Mouse (Mus musculus) heart, adult 2 months (tissue): Measurements from ENCODE around the gene Gm20388. TPM values are rescaled to one million over a fixed set of nuclear protein-coding genes. Genes with fewer than 3 reads are reported as not detected.

Experiments
- DNase-seq, 2 experiments: peaks; one replicate each; pipeline ENCODE4 v3.0.0; 2021
- H3K27ac ChIP-seq: fragments of 200-600 bp; 2 replicates; pipeline ENCODE4 v1.8.1; 2022
- H3K27me3 ChIP-seq: fragments of 200-500 bp; 2 replicates; pipeline ENCODE4 v1.6.1; 2012; ENCODE audit warnings: mild to moderate bottlenecking, low read length, inconsistent platforms, mixed read lengths; ENCODE audit not compliant: control insufficient read depth, insufficient read depth
- H3K36me3 ChIP-seq: fragments of 200-500 bp; 2 replicates; pipeline ENCODE4 v1.6.1; 2012; ENCODE audit warnings: low read length, inconsistent platforms; ENCODE audit not compliant: control insufficient read depth, insufficient read depth
- H3K4me1 ChIP-seq: fragments of 200-500 bp; 2 replicates; pipeline ENCODE4 v1.6.1; 2011; ENCODE audit warnings: low read length; ENCODE audit not compliant: control insufficient read depth, insufficient read depth
- H3K4me3 ChIP-seq: fragments of 200-600 bp; 2 replicates; pipeline ENCODE4 v1.8.1; 2022
- H3K79me2 ChIP-seq: fragments of 200-500 bp; replicated peaks from 2 replicates; pipeline ENCODE4 v1.6.1; 2012; ENCODE audit warnings: mild to moderate bottlenecking, inconsistent platforms, low read length, moderate library complexity, mixed read lengths; ENCODE audit not compliant: control insufficient read depth, insufficient read depth
- H3K9ac ChIP-seq: fragments of 200-500 bp; 2 replicates; pipeline ENCODE4 v1.6.1; 2012; ENCODE audit warnings: low read depth, mild to moderate bottlenecking, control low read depth, inconsistent platforms, low read length, mixed read lengths
- CTCF ChIP-seq: fragments of 200-600 bp; IDR thresholded peaks from 2 replicates; pipeline ENCODE4 v1.8.1; 2022; ENCODE audit warnings: antibody characterized with exemption, mild to moderate bottlenecking, moderate library complexity
- EP300 ChIP-seq: fragments of 200-500 bp; IDR thresholded peaks from 2 replicates; pipeline ENCODE4 v1.6.1; 2011; ENCODE audit warnings: low read depth, low read length, control low read depth; ENCODE audit not compliant: insufficient read depth
- POLR2A ChIP-seq: fragments of 200-500 bp; IDR thresholded peaks from 2 replicates; pipeline ENCODE4 v1.6.1; 2011; ENCODE audit warnings: mild to moderate bottlenecking, low read depth, low read length, control low read depth; ENCODE audit not compliant: insufficient read depth
- WGBS: fragments of 180-500 bp; shearing (Covaris S2); methylation state at CpG from one replicate; pipeline ENCODE4 v1.1.7; 2018; 5-methylcytosine and 5-hydroxymethylcytosine counted together
- intact Hi-C: fragments of 180-260 bp; cut with DNase I; formaldehyde crosslinking; loops from one replicate; pipeline ENCODE4 v1.15.1; 2025
- polyA plus RNA-seq: library from polyadenylated mRNA; depleted of rRNA; stranded (reverse); fragments of >200 nt; gene quantifications from 2 replicates; pipeline ENCODE4 v1.2.3, GENCODE M21; 2012
- total RNA-seq, 2 experiments: library from RNA; stranded (reverse); gene quantifications; 2 replicates each; pipeline ENCODE4 v1.2.3; 2021

The Gm20388 gene
- total and polyA plus RNA-seq, 3 experiments, result 1.8 to 32.3 TPM; not detected in 1

- TF ChIP-seq EP300, result no peak
- 91% methylated on average over 14 of the region's 14 CpGs for WGBS
- H3K27me3 ChIP-seq, result no peaks in the 10 kb centered on the region
- H3K4me3 ChIP-seq, result no peak overlapping the region
- H3K27ac ChIP-seq, result no peak overlapping the region
- H3K4me1 ChIP-seq, result peaks cover 15% of the 10 kb centered on the region
- no peaks in the 10 kb centered on the region for H3K79me2 ChIP-seq
- no peak overlapping the region for H3K9ac ChIP-seq
- no peak for DNase-seq
- intact Hi-C loops, result no loop called here
- H3K36me3 ChIP-seq, result no peaks in the 10 kb centered on the region
These were observed 2808.3 kb downstream of the Gm20388 start for GRCm38 (mm10) chr8:122718711-122719499.

DNA sequence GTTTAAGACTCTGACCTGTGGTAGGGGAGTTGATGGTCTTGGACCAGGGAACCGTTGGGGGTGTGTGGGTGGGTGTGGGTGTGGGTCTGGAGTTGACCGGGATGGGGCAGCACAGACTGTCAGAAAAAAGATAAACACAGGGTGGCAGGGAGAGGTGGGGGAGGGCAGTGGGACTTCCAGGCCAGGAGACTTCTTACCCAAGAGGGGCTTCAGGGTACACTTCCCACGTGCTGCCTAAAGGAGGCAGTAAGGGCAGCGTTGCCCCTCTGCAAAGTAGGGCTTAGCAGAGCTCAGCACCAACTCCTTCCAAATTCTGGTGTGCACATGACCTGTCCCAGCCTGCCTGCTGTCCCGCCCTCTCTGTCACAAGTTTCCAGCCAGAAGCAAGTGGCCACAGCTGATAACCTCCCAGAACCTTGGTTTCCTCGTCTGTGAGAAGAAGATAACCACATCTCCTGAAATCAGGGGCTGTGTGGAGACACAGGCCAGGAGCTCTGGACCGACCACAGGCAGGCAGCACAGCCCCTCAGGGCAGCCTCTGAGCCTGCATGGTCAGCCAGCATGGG is 2808.9 kb downstream of the Gm20388 start:
- peak; percentile 79; the same call in 1 of the 2 replicates for TF ChIP-seq EP300
- TF ChIP-seq POLR2A, result 0 out of 2 replicates have a peak, but pooled peaks have one; percentile 39
- peak; percentile 37 for TF ChIP-seq CTCF
- Histone ChIP-seq H3K79me2 (no peaks in the 10 kb centered on the region), H3K9ac (no peak overlapping the region), H3K4me3 (peak overlapping the region; percentile 11; the same call in 1 of the 2 replicates), H3K36me3 (no peaks in the 10 kb centered on the region), H3K27me3 (no peaks in the 10 kb centered on the region), H3K4me1 (peaks cover 15% of the 10 kb centered on the region), H3K27ac (peak overlapping the region; percentile 45)
- intact Hi-C loops, result no loop called here
- peak; percentile 45 to 55 for DNase-seq
- WGBS, result 24% methylated on average over 7 of the region's 7 CpGs

DNA sequence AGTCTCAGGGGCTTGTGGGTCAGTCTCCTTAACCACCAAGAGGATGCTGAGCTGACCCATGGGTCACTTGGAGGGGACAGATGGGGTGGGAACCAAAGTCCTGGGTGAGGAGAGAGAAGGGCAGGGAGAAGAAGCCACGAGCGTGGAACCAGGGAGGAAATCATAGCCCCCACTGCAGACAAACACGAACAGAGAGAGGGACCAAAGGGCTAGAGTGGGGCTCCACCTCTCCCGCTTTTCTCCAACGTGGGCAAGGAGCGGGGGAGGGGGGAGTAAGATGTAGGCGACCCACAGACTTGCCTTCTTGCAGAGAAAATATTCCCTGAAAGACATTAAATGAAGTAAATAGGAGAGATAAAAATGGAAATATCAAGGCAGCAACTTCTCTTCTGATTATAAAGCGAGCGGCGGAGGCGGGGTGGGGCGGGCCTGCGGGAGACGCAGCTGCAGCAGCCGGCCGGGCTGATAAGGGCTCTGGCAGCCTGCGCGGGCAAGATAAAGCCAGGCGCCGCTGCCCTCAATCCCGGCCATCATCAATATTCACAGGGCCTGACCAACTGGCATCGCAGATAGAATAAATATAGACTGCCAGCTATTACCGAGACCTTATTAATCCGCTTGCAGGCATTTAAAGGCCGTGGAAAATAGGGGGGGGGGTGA is 2809.6 kb downstream of the Gm20388 start:
- Histone ChIP-seq H3K27ac (peak overlapping the region; percentile 45), H3K27me3 (no peaks in the 10 kb centered on the region), H3K4me1 (peaks cover 15% of the 10 kb centered on the region), H3K4me3 (peak overlapping the region; percentile 11), H3K79me2 (no peaks in the 10 kb centered on the region), H3K36me3 (no peaks in the 10 kb centered on the region), H3K9ac (no peak overlapping the region)
- peak; percentile 61 to 68 for DNase-seq
- WGBS, result 3% methylated on average over 25 of the region's 25 CpGs
- intact Hi-C loops, result no loop called here
- TF ChIP-seq CTCF (no peak), EP300 (no peak), POLR2A (no peak)

DNA sequence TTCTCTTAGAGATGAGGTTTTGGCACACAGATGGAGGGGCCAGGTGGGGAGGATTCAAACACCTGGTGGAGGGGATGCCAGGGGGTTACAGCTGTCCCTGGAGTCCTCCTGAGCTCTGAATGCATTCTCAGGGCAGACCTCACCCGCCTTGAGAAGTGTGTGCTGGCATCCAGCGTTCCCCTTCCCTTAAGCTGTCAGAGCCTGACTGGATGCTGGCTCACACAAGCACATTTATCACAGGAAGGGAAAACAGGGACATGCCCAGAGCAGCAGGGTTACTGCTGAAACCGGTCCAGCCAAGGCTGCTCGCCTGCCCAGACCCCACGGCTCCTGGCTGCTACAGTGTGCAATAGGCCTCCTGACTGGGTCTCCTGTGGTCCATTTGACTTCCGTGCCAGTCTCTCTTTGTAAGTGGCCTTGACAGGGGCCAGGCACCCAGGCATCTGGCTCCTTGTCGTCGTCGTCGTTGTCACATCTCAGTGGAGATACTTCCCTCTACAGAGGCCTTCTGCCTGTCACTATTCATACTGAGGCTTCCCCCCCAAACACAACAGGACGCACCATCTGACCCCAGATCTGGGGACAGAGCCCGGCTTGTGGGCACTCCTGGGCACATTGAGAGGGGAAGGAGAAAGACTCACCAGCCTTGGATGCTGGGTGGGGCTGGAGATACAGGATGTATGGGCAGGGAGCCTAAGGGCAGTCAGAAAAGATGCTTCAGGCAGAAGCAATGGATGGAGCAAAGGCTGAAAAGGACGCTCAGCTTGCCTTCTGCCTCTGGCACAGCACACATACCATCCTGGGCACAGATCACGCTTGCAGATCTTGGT is 2810.4 kb downstream of the Gm20388 start:
- 27% methylated on average over 14 of the region's 14 CpGs for WGBS
- H3K36me3 ChIP-seq, result no peaks in the 10 kb centered on the region
- TF ChIP-seq CTCF (no peak), EP300 (no peak)
- DNase-seq, result peak in 1 of 2 experiments; percentile 46
- H3K9ac ChIP-seq, result 0 out of 2 replicates have a peak overlapping the region, but pooled peaks have one; percentile 17
- peak overlapping the region; percentile 45 for H3K27ac ChIP-seq
- H3K79me2 ChIP-seq, result no peaks in the 10 kb centered on the region
- peaks cover 13% of the 10 kb centered on the region for H3K4me1 ChIP-seq
- H3K4me3 ChIP-seq, result no peak overlapping the region
- H3K27me3 ChIP-seq, result no peaks in the 10 kb centered on the region
- intact Hi-C loops, result no loop called here

- WGBS, result 90% methylated on average over 6 of the region's 6 CpGs
These were observed 2814.5 kb downstream of the Gm20388 start for GRCm38 (mm10) chr8:122725187-122725586.

More at GRCm38 (mm10) chr8:122725187-122725586, 2814.5 kb downstream of the Gm20388 start:
- intact Hi-C loops, result no loop called here
- Histone ChIP-seq H3K4me3 (no peak overlapping the region), H3K36me3 (no peaks in the 10 kb centered on the region), H3K27ac (no peak overlapping the region), H3K27me3 (no peaks in the 10 kb centered on the region; the same call in 1 of the 2 replicates), H3K9ac (no peak overlapping the region), H3K79me2 (no peaks in the 10 kb centered on the region), H3K4me1 (peaks cover 8% of the 10 kb centered on the region)
- no peak for TF ChIP-seq CTCF
- no peak for DNase-seq
